Mouse (Mus musculus) inflammation-experienced regulatory T-cells (primary cell): ENCODE data around the gene Cyp4f39. TPM values are rescaled to one million over a fixed set of nuclear protein-coding genes. Genes with fewer than 3 reads are reported as not detected.

ENCODE experiments used
- polyA plus RNA-seq, 2 experiments: library from polyadenylated mRNA; unstranded; fragments of 100-300 nt; shearing (Covaris generic); gene quantifications; one replicate each; pipeline ENCODE4 v1.2.1; 2017

Gene Cyp4f39
- under 1 TPM; 0.51 to 0.61 TPM for polyA plus RNA-seq

GRCm38 (mm10) chr17:32452482-32452881 lies at the start of gene Cyp4f39:
Cyp4f39 (plus strand) TSS chr17:32452723.

GRCm38 (mm10) chr17:32403417-32403816 lies 49.1 kb upstream of the Cyp4f39 start, which contains the start of gene Rasal3:
Rasal3 (minus strand) TSS chr17:32403583.

GRCm38 (mm10) chr17:32424034-32424433 lies 28.5 kb upstream of the Cyp4f39 start, which contains the start of gene Pglyrp2:
Pglyrp2 (minus strand) TSS chr17:32424167.

GRCm38 (mm10) chr17:32505851-32506728 lies 53.6 kb downstream of the Cyp4f39 start, which contains the start of gene Cyp4f17:
Cyp4f17 (plus strand) TSS chr17:32506050.

GRCm38 (mm10) chr17:32536051-32536866 lies 83.7 kb downstream of the Cyp4f39 start, which contains the start of gene Cyp4f16:
Cyp4f16 (plus strand) TSS chr17:32536558.

Other genes with a start within 250 kb of the Cyp4f39 start
- gene Brd4, start 168.0 kb upstream of the Cyp4f39 start, polyA plus RNA-seq = 100 to 1,000 TPM; 189 to 201 TPM
- 100 to 1,000 TPM; 208 to 255 TPM for gene Akap8, start 131.5 kb upstream of the Cyp4f39 start, polyA plus RNA-seq
- 100 to 1,000 TPM; 283 to 295 TPM for gene Akap8l, start 102.1 kb upstream of the Cyp4f39 start, polyA plus RNA-seq
- 10 to 100 TPM; 27.1 to 33.8 TPM for gene Wiz, start 63.3 kb upstream of the Cyp4f39 start, polyA plus RNA-seq
- gene Rasal3, start 49.1 kb upstream of the Cyp4f39 start, polyA plus RNA-seq = 100 to 1,000 TPM; 646 to 988 TPM
- gene Pglyrp2, start 28.6 kb upstream of the Cyp4f39 start, polyA plus RNA-seq = 10 to 100 TPM; 80.6 to 97.0 TPM
- 1 to 10 TPM; 2.6 TPM for gene Cyp4f17, start 53.3 kb downstream of the Cyp4f39 start, polyA plus RNA-seq
- 10 to 100 TPM; 14.4 to 33.9 TPM for gene Cyp4f16, start 83.8 kb downstream of the Cyp4f39 start, polyA plus RNA-seq
- gene Cyp4f37, start 168.6 kb downstream of the Cyp4f39 start, polyA plus RNA-seq = 1 to 10 TPM in 1 of 2 experiments, not detected in 1; 2.2 TPM
- under 1 TPM in 1 of 2 experiments, not detected in 1; 0.17 TPM for gene Cyp4f40, start 206.2 kb downstream of the Cyp4f39 start, polyA plus RNA-seq
- gene Cyp4f15, start 232.9 kb downstream of the Cyp4f39 start, polyA plus RNA-seq = not detected